Mouse (Mus musculus): ENCODE measurements around the gene A630001G21Rik.
A peak's percentile ranks its signal among the peaks of the same experiment; 100 is the strongest.
"Not testable (repeated sequence)": the region's sequence is repeated elsewhere in the genome, so short reads cannot be mapped to it uniquely, and the experiment has no call there.

A630001G21Rik gene

GRCm38 (mm10) chr1:85778436-85778835, at the start of gene A630001G21Rik:
TSS of gene A630001G21Rik (minus strand) at chr1:85778643.
- DNase-seq = no peak

DNA sequence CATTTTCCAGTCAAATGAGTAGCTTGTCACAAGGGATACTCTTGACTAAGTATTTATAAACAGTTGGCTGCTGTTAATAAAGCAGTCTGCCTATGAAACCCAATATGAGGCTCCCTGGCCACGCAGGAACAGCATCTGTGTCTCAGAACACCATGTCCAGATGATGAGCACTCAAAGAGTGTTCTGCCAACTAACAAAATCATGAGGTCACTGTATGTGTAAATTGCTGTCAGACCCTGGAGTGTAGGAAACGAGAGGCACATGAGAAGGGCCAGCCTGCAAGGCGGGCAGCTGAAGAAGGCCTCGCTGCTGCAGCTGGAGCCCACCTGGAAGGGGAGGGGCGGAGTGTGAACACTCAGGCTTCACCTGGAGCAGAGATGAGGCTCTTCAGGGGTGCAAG, 48.7 kb upstream of the A630001G21Rik start:
- no peak for DNase-seq

- DNase-seq = no peak
Measured at GRCm38 (mm10) chr1:85824905-85825304, 46.5 kb upstream of the A630001G21Rik start.

GRCm38 (mm10) chr1:85822239-85822638, 43.8 kb upstream of the A630001G21Rik start:
- DNase-seq = no peak

- DNase-seq = no peak
Measured at GRCm38 (mm10) chr1:85819695-85820094, 41.3 kb upstream of the A630001G21Rik start.

DNA sequence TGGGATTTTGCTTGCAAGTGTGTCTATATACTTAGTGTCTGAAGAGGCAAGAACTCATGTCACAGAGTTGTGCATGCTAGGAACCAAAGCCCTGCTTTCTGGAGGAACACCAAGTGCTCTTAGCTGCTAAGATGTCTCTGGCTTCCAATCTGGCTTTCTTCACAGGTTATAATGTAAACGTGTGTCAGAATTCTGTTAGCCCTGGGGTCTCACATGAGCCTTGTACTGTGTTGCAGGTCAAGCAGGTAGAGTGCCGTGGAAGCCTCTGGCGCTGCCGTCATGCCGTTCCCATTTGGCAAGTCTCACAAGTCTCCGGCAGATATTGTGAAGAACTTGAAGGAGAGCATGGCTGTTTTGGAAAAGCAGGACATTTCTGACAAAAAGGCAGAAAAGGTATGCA, 39.7 kb upstream of the A630001G21Rik start:
- no peak for DNase-seq

DNA sequence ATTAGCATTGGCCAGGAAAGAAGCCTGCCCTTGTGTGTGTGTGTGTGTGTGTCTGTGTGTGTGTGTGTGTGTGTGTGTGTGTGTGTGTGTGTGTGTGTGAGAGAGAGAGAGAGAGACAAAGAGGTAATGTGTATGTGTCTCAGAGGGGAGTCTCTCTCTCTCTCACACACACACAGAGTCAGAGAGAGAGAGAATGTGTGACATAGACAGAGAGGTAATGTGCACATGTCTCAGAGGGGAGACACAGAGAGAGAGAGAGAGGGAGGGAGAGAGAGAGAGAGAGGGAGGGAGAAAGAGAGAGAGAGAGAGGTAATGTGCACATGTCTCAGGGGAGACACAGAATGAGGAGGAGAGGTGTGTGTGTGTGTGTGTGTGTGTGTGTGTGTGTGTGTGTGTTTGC, 35.8 kb upstream of the A630001G21Rik start:
- not testable (repeated sequence) for DNase-seq

- DNase-seq = no peak
Measured at GRCm38 (mm10) chr1:85810787-85811186, 32.3 kb upstream of the A630001G21Rik start.

- peak; percentile 50 to 71 for DNase-seq
Measured at GRCm38 (mm10) chr1:85810343-85810742, 31.9 kb upstream of the A630001G21Rik start.

- DNase-seq = no peak
Measured at GRCm38 (mm10) chr1:85809256-85809655, 30.8 kb upstream of the A630001G21Rik start.

- DNase-seq = no peak
Measured at GRCm38 (mm10) chr1:85804551-85804950, 26.1 kb upstream of the A630001G21Rik start.

- DNase-seq = no peak
Measured at GRCm38 (mm10) chr1:85802517-85802916, 24.1 kb upstream of the A630001G21Rik start.

- no peak for DNase-seq
Measured at GRCm38 (mm10) chr1:85799776-85800175, 21.3 kb upstream of the A630001G21Rik start.

GRCm38 (mm10) chr1:85795196-85795595, 16.8 kb upstream of the A630001G21Rik start:
- no peak for DNase-seq

DNA sequence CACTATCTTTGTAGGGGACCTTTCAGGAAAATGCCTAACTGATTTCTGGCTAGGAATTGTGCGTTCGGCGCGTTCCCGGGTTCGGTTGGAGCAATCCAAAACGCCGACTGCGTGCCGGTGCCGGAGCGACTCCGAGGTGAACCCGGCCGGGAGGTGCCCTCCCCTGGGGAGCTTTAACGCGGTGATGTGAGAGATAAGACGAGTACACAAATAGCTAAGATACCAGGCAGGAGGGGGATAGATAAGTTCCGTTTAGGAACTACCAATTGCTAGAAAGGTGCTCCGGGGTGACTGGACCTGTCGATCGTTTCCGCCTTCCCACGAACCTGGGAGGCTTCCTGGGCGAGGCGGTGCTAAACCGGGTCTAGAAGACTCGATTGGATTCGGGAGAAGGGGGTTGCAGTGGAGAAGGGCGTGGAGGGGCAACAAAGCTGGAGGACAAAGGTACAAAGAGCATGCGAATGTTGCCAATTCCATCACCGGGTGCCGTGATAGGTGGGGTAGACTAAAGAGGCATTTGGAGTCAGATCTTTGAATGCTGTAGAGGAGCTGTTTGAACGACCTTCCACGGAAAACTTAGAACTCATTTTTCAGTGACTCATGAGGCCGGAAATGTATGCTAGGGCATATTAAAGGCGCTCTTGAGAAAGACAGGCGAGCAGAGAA, 15.8 kb upstream of the A630001G21Rik start:
- DNase-seq = peak; percentile 39 to 55

- peak; percentile 90 to 94 for DNase-seq
Measured at GRCm38 (mm10) chr1:85793208-85794105, 15.0 kb upstream of the A630001G21Rik start, which contains the start of gene Cab39. TSS of gene Cab39 (plus strand) at chr1:85793441.

GRCm38 (mm10) chr1:85791476-85791875, 13.0 kb upstream of the A630001G21Rik start:
- DNase-seq = no peak

DNA sequence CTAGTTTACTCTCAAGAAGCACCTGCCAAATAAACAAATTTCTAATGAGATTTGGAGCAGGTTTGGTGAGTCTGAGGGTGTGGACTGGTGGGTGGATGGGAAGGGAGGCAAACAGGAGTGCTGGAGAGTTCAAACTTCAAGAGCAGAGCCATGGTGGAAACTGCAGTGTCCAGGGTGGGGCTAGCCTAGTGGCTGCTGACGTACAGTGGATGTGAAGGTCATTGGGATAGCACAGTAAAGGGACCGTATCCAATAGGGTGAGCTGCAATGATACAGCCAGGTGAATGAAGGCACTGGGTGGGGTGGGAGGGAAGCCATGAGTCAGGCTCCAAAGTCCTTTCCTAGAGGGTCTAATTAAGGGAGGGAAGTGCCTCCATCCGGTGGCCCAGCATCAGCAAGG, 12.1 kb upstream of the A630001G21Rik start:
- DNase-seq = no peak

- DNase-seq = no peak
Measured at GRCm38 (mm10) chr1:85779428-85780180, 1.2 kb upstream of the A630001G21Rik start.

- DNase-seq = no peak
Measured at GRCm38 (mm10) chr1:85779012-85779411, 569 bp upstream of the A630001G21Rik start.

GRCm38 (mm10) chr1:85776154-85776553, 2.3 kb downstream of the A630001G21Rik start:
- DNase-seq = no peak

- peak; percentile 50 to 61 for DNase-seq
Measured at GRCm38 (mm10) chr1:85775136-85775535, 3.3 kb downstream of the A630001G21Rik start.

DNA sequence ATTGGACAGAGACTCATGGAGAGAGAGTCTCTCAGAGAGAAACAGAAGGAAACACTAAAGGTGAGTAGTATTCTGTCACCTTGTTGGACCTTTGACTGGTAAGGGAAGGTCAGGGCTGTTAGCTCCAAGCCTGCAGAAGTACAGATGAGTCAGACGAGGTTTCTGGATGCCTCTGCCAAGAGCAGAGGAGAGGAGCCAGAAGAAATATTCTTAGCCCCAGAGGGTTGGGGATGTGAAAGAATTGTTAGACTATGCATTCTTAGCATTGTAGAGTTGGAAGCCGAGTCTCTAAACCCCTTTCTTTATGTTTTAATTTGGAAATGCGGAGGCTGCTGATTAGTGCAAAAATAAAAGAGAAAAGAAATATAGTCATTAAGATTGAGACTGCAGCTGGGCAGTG, 6.5 kb downstream of the A630001G21Rik start:
- no peak for DNase-seq
